Mouse (Mus musculus) cerebellum, postnatal 4 days (tissue): ENCODE results near the gene Ano10.

Experiments
- DNase-seq, 2 experiments: peaks; one replicate each; pipeline ENCODE4 v3.0.0; 2022; ENCODE audit warnings: low spot score in 2 of 2, mixed read lengths in 1 of 2

The Ano10 gene

DNA sequence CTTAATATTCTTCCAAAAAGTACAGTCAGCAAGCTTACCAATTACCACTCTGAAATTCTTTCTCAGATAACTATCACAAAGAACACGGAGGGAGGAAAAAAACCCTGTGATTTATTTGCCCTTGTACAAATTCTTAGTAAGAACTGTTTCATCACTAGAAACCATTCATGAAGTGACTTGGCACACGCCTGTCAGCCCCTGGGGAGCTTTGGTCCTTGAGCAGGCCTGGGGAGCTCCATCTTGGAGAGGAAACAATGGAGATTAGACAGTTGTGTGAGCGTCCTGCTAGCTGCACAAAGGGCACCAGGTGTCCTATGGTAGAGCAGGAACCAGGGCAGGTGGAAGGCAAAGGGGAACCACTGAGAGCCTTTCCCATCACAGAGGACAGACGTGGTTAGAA, 48.8 kb downstream of the Ano10 start:
- DNase-seq, result no peak

DNA sequence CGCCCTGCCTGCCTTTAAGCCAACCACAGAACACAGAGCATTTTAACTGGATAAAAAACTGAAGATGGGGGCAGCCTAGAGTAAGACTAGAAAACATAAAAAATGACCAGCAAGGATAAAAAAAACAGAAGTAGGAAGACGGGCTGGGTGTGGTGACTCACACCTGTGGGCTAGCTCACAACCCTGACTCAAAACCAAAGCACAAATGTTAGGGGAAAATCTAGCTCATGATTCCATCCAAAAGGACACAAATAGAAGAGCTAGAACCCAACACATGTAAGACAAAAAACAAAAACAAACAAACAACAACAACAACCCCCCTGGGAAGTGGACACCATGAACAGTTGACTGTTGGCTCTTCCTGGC, 49.4 kb downstream of the Ano10 start:
- no peak for DNase-seq

DNA sequence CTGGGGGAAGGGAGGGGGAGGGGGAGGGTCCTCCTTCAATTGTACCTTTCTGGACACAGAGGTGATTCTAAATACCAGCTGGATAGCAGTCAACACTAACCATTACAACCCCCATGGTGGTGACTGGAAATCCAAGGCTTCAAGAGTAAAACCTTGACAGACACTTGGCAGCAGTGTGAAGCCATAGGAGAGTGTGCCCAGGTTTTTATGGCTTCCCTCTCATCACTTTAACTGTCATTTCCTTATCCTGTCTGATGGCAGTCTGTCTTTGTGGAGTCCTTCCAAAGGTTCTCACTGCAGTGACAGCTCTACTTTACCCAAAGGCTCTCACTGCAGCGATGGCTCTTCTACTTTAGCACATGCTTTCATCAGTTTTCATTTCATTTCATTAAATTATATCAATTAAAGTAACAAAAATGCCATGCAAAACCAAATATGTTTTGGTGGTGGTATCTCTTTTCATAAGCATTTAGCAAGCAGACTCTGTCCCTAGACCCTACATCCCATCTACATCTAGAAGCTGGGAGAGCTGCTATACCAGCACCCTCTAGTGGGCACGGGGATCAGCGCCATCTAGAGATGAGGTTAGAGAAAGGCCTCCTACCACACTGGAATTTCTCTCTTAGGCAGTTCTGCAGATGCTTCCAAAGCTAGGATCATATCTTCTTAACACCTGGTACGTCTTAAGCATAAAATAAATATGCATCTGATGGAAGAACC, 50.0 kb downstream of the Ano10 start:
- peak in 1 of 2 experiments; percentile 64 for DNase-seq

DNA sequence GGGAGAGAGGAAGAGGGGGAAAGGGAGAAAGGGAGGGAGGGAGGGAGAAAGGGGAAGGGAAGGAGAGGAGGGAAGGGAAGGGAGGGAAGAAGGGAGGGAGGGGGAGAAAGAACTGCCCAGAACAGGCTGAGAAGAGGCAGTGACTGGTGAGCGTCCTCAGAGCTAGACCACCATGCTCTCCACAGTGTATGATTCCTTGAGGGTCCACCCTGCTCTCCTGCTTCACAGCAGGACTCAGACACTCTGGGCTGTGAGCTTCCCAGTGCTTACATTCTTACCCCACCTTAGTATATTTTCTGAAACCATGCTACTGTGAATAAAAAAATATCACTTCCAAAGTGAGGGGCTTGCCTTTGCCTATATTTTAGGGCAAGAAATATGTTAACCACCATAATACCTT, 50.9 kb downstream of the Ano10 start:
- DNase-seq, result no peak

DNA sequence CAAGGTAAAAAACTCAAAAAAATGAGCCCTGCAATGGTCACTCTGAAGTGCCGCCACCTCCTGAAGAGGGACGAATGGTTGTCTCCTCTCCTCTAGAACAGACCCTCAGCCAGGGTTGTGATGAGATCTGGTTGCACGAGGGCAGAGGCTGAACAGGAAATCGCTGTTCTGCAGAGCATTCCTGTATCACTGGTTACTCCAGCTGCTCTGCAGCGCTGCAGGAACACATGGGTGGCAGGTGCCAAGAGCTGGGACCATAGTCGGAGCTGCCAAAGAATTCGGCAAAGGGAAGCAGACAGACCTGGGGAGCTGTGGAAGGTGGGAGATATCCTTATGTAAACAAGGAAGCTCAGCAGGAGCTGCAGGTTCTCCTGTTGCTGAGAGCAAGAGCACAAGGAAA, 51.4 kb downstream of the Ano10 start:
- DNase-seq, result no peak

DNA sequence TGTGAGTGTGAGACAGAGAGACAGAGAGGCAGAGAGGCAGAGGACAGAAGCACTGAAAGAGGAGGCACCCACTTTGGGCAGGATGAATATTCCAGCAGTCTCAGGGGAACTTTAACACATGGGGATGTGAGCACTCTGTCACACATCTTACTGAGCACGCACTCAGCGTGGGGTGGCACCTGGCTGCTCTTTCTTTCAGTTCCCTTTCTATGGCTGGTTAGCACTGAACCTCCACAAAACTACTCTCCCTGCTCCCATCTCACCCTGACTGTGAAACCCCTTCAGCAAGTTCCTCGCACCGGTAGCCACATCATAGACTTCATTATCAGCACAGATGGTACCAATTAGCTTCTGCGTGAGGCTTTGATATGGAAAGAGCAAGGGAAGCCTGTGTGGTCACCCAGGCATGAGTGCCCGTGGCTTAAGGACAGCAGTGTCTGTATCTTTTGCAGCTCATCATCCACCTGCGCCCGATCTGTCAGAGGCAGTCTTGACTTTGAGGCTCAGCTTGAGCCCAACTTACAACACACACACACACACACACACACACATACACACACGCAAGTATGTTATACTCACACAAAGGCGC, 52.3 kb downstream of the Ano10 start:
- DNase-seq, result no peak

DNA sequence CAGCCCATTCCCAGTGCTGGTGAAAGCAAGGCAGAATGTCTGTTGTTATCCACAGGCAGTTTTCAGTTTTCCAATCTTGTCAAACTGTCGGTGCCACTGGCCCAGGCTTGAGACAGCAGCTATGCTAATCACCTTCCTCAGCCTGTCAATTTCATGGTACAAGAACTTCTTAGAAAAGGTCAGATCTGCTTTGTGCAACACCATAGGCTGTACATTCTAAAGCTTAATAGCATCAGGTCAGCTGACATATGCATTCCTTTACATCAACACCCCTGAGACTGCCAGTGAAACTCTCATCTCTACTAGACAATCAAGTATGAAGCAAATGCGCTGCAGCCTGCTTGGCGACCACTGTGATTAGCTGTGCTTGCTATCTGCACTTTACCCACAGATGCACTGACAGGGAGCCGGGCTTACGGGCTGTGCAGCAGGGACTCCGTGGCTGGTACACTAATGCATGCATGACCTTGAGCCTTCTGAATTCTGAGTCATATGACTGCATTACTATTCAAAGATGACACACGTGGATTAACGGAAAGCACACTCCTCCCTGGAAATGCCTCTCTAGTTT, 53.5 kb downstream of the Ano10 start:
- DNase-seq, result no peak

DNA sequence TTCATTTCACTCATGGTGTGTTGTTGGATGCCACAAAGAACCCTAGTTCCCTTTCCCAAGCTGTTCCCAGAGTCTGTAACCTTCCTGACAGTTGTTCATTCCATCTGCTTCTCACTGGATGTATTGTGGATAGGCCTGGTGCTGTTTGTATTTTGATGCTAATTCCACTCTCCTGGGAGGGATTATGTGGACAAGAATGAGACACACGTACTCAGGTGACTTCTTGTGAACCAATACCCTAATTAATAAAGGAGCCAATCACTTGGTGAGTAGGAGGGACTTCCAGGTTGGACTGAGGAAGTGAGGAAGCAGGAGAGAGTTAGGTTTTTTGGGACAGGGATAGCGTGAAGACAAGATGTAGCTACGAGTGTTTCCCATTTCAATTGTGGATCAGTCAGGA, 59.5 kb downstream of the Ano10 start:
- DNase-seq, result no peak

DNA sequence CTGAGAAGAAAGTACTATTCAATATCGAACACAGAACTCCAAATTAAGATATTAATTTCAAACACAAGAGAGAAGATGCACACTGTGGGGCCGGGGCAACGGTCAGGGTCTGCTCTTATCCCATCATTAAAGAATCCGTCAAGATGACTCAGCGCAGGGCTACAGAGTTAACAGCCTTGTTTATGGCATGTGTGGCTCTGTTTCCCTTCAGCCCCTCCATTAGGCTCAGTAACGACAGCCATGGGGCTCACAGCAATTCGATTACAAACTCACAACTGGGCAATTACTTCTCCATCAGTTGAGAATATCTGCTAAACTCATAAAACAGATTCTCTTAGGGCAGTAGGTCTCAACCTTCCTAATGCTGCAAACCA, 60.3 kb downstream of the Ano10 start:
- no peak for DNase-seq

DNA sequence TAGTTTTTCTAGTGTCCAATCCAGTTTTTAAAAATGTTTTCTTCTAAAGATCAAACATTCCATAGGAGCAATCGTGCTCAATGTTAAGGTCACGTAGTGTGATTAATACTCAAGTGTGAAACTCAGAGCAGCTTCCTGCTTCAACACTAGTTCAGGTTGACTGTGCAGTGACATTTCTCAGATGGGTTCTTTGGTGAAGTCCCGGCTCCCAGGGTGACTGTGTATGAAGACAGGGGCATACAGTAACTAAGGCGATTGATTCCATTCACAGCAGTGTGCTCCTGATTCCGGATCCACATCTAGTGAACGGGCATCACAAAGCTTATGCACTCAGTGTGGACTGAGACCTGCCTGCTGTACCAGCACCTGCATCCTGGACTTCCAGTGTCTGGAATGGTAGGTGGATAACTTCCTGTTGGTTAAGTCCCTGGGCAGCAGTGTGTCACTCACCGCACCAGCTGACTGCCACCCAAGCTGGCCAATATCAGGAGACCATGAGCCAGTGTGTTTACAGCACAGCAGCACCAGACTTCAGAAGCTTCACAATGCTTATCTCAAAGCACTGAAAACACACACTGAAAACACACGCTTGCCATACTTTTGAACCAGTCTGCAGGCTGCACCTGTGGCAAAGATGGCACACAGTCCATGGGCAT, 60.8 kb downstream of the Ano10 start:
- DNase-seq, result no peak

DNA sequence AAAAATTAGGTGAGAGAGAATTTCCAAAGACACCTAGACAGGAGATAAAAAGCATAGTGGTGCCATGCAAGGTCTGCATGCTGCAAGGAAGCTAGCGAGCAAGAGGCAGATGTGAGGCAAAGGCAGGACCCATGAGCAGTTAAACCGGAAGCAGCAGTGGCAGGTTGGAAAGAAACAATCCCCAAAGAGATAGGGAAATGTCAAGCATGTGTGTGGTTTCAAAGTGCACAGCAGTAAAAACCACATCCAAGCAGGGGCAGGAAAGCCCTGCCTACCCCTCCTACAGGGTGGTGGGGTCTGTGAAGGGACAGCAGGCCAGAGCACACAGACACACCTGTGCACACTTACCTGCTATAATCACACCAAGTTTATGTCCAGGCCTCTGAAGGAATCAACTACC, 61.3 kb downstream of the Ano10 start:
- DNase-seq, result no peak

DNA sequence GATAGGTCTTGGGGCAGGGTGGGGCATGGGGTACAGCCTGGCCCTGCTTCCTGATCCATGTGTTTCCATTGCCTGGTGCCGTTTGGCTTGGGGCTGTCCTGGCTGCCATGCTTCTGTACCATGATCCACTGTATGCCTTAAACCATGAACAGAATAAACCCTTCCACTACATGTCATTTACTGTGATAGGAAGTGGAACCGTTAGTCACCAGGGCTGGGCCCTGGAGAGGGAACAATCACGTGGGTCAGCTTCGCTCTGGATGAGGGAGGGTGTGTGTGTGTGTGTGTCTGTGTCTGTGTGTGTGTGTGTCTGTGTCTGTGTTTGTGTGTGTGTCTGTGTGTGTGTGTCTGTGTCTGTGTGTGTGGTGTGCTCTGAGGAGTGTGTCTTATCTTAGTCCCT, 63.5 kb downstream of the Ano10 start:
- DNase-seq, result no peak

DNA sequence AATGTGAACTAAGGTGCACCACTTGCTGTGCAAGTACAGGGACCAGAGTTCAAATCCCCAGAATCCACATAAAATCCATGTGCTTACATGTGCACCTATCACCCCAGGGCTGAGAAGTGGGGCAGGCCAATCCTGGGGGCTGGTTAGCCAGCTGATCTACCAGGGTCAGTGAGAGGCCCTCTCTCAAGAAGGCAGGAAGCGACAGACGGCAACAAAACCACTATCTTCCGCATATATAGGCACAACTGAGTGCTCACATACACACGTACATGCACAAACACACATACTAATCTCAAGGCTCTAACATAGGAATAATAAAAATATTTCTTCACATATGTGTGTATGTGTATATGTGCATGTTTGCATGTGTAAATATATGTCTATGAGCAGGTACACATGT, 67.8 kb downstream of the Ano10 start:
- DNase-seq, result no peak

DNA sequence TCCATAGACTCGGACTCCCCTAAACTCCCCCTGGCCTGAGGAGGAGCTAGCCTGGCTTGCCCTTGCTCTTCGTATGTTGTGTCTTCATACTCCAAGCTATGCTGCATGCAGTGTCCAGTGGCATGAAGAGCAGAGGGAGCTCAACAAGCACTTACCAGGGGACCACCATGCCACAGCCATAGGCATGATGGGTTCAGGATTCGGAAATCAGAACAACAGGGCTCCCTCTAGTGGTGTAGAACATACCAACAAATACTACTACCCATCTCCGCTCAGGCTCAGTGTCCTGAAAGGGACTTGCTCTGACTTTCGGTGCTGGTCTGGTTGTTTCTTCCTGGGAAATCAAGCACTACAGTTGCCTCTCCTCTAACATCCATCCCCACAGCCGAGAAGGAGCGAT, 68.9 kb downstream of the Ano10 start:
- peak in 1 of 2 experiments; percentile 18 for DNase-seq

DNA sequence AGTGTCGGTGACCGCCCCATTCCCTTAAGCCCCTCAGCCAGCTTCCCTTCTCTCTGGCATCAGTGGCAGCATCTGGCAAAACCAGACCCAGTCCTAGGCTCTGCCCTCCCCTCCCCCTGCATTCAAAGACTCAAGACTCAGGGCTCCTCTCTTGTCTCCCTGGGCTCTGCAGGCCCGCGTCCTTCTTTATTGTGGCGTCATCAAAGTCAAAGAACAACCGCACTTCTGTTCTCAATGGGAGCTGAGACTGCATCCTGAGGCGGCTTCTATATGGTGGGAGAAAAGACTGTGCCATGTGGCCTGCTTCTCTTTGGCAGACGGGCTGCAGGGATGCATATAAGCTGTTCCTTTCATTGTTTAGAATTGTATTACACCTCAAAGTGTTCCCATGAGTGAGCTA, 71.2 kb downstream of the Ano10 start:
- no peak for DNase-seq

DNA sequence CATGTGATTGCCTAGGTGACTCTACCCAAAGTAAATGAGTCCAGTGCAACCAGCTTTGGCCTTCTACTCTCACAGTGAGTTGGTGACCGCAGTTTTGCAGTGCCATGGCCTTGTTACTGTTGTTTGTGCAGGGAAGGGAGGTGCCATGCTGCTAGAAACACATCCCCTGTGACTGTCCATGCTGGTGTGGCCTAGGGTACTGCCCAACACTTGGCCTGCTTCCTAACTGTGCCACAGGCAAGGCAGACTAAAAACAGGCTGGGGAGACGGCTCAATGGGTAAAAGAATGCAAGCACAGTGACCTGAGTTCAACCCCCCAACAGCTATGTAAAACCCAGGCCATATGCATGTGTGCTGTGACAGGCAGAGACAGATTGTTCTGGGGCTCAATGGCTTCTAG, 74.3 kb downstream of the Ano10 start:
- no peak for DNase-seq

DNA sequence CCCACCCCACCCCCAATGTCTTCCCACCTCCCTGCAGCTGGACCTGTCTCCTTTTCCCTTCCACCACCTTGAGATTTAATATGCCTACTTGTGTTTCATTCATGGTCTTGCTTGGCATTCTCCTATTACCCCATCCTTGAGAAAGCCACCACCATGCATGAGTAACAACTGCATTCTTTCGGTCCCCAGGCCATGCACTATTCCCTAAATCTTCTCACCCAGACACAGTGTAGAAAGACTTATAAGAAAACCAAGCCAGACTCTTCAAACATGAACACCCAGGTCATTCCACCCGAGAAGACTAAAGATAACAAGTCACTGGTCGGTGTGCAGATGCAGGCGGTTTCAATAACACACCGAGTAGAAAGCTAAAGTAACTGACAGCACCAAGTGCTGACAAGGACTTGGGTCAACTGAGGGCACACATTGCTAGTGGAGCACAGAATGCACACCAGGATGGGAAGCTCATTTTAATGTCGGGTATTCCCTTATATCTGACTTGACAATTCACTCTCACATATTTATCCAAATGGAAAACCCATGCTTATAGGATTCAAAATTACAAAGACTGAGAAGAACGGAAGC, 77.2 kb downstream of the Ano10 start:
- no peak for DNase-seq

DNA sequence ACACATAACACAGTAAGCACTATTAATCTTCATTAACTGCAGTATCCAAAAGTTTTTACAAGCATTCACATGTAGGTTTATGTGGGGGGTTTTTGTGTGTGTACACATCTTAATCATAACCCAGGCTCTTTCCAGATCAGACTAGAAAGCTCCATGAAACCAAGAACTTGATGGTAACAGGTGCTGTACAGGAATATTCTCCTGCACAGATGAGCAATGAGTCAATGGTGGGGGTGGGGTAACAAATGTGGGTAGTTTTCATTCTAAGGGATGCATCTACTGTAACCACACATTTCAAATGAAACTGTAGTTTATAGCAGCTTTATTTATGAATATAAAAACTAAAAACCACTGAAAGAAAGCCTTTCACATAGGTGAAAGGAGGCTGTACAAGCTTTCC, 79.1 kb downstream of the Ano10 start:
- no peak for DNase-seq

DNA sequence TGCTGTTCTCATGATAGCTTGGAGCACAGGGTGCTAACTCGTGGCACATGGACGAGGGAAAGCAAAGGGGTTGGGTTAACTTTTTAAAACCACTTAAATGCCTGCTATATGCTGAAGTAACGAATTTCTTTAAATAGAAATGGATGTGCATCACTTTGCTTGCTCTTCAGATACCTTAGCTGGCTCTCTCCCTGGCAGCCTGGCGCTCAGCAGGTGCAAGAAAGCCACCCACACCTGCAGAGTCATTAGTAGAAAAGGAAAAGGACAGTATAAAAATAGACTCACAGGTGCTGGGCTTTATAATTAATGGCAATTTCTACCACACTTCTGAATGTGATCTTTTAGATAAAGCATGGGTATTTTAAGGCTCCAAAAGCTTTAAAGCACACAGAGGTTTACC, 85.9 kb downstream of the Ano10 start:
- no peak for DNase-seq

DNA sequence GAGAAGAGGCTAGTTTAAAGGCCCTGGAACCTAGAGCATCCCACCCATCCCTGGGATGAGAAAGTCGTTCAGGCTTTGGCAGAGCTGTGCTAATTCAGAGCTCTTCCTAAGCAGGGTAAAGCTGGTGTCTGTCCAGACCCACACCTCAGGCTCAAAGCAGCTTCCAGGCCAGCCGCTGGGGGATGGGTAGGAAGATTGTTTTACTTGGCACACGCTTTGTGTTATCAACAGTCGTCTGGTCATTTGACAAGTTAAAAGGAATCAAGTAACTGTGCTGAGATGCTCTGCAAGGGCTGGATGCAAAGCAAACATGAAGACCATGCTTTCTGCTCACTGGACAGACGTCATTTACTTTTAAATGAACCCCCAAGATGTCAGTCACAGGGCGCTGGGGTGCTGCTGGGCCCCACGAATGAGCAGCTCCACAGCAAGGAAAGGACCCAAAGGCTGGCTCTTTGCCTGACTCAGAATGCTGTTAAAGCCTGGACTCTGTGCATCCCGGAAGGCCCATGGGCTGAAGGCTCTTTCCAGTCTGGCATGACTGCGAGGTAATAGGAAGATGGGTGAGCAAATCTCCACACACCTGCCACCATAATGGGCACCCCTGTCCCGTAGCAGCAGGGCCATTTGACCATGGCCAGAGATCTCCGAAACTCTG, 88.6 kb downstream of the Ano10 start:
- no peak for DNase-seq

DNA sequence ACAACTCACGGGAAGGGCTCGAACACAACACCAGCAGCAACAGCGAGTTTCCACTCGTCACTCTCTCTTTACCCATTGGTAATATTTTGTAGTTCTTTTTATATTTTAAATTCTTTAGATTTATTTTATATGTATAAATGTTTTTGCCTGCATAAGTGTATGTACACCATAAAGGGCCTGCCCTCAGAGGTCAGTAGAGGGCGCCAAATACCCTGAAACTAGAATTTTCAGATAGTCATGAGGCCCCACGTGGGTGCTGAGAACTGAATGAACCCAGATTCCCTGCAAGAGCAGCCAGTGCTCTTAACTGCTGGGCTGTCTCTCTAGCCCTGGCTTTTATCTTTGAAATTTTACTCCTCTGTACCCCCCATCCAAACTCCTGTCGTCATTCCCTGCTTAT, 89.7 kb downstream of the Ano10 start:
- DNase-seq, result no peak

DNA sequence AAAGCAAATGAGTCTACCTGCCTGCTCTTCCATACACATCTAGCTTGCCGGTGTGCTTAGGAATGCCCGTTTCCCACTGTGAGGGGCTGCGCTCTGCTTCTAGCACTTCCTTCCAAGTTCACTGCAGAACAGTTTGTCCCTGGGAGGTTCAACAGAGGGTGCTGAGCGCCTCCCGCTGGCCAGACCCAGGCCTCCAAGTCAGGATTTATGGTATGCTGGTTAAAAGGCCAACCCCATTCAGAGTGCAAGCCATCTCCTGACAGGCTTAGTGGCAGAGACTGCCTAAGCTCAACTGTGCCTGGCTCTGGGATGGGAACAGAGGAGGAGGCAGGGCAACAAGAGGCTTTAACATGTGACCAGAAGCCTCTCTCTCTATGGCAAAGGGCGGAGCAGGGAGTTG, 95.0 kb downstream of the Ano10 start:
- DNase-seq, result peak in 1 of 2 experiments; percentile 25
